Mouse (Mus musculus) cerebellum, postnatal 10 days (tissue): Measurements from ENCODE around the gene Elovl6.

Experiments
- DNase-seq, 2 experiments: peaks; one replicate each; pipeline ENCODE4 v3.0.0; 2021; ENCODE audit warnings: mixed read lengths in 2 of 2

The Elovl6 gene

DNA sequence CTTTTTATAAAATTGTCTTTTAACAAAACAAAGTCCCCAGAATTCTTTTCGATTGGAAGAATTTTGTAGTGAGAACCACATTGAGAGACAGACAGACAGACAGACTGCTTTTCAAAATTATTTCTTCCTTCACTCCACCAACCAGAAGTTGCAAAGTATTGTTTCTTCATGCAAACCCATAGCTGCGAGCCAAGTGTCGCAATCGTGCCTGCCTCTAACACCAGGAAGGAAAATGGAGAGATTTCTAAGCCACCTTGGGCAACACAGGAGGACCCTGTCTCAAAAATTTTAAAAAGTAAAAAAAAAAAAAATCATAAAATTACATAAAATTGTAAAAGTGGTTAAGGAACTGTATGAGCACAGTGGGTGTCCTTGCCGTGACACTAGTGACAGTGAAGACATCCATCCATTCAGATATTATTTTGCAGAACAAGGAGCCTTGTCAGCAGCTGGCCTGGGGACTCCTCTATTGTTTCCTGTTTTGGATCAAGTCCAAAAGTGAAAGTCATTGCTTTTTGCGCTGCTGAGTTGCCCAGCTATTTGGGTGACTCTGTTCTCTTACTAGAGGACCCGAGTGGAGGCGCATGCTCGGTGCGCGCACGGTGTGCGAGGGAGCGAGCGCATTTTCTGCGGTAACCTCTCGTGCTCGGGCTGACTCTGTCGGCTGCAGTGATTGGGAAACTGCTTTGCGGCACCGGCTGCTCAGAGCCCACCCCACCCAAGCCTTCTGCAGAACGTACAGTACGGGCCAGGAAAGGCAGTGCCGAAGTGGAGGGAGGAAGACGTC lies 80.3 kb downstream of the Elovl6 start:
- peak; percentile 64 to 67 for DNase-seq

DNA sequence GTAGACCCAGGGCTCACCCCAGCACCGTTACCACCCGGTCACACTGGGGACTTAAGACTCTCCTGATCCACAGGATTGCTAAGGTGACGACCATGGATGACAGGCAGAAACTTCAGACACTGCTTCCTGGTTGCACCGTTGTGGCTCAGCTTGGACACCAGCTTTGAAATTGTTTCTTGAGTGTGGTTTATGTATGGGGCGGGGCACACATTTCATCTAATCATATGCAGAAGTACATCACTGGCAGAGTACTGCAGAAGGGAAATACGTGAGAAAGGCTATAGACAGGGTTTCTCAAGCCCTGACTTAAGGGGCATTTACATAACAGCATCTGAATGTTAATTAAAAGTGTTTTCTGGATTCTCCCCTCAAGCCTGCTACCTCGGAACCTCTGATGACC lies 81.6 kb downstream of the Elovl6 start:
- no peak for DNase-seq

DNA sequence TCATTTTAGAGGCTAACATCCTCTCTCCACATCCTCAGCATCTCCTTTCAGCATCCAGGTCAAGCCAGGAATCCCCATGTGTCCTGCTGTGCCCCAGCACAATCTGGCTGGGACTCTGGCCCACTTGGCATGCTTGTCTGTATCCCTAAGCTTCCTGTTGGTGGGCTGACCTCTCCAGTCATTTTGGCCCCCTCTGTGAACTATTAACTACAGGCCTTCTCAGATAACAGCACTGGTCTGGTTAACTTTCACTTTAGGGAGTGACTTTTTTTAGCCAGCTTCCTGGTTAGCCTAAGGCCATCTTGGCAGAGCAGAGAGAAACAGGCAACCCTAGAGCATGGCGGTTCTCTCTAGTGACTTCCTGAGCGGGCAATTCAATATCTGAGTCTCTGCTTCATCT lies 82.1 kb downstream of the Elovl6 start:
- DNase-seq: peak; percentile 31 to 59

DNA sequence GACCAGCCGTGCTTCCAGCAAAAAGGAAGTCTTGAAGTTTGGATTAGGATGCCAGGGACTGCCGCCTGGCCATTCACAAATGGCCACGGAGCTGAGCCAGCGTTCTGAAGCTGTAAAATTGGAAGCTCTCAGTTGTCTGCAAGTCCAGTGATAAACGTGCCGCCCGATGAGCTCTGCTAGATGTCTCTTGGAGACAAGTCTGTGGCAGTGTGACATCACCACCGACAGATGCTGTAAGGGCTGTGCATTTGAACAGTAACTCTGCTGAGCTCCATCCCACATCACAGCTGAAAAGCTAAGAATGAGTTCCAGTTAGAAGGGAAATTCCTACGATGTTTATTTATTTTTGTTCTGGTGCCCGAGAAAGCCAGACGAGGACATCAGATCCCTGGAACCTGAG lies 85.3 kb downstream of the Elovl6 start:
- DNase-seq: no peak

DNA sequence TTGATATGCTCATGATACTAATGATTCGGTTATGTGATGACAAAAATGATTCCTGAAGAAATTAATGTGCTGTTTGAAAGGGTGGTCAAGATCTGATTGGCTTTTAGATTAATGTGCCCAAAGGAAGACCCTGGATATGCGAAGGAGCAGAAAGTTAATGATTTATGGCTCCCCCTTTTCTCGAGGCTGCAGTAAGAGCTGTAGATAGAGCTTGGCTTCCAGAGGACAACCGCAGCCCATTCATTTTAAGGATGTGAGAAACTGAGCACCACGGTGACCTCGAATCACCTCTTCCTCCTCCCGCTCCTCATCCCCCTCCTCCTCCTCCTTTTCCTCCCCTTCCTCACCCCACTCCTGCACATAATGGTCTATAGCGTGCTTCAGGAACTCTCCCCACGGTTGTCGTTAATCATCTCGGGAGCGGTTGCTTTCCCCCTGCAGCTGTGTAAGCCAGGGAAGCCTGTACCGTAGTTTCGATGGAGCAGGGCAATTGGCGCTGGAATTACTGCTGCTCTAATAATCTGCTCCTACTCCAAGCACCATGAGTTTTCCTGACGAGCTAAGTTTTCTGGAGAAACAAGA lies 87.1 kb downstream of the Elovl6 start:
- DNase-seq: no peak

DNA sequence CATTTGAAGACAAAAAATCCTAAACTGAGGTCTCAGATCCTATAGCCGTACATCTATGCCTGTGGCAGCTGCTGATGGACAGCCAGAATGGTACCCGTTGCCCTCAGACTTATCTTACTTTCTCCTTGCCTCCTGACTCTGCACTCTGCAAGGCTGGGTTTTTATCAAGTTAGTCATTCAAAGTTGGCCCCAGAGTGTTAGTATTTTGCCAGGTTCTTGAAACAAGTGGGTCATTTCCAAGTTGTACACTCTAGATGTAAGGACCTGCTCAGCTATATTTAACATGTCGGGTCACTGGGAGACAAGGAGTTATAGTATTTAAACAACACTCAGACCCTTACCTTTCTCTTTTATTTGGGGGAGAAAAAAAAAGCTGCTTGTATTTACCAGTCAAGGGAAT lies 88.6 kb downstream of the Elovl6 start:
- no peak for DNase-seq

DNA sequence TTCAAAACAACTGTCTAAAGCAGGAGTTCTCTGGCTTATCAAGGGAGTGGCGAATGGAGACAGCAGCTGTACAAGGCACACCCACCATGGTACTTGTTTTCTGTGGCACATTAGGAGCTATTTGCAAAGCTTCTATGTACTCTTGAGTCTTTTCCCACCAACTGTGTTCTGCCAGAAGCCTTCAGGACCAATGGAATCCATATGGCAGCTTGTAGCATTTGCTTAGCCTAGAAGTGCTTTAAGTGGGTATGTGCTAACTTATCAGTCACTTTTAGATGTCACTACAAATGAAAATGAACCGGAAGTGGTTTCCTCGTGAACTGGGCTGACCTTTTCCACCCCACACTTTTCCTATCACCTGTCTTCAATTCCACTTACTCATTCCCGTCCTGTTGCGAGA lies 89.1 kb downstream of the Elovl6 start:
- no peak for DNase-seq

DNA sequence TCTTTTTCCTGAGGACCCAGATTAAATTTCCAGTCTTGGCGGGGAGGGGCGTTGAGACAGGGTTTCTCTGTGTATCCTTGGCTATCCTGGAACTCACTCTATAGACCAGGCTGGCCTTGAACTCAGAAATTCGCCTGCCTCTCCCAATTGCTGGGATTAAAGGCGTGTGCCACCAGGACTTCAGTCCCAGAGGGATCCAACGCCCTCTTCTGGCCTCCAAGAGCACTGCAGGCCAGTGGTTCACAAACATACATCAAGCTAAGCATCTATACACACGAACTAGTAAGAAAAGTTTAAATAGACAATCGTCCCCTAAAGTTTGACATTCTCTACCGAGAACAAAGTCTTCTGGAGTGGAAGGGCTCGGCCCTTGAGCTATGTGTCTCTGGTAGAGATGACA lies 90.0 kb downstream of the Elovl6 start:
- DNase-seq: peak in 1 of 2 experiments; percentile 32

DNA sequence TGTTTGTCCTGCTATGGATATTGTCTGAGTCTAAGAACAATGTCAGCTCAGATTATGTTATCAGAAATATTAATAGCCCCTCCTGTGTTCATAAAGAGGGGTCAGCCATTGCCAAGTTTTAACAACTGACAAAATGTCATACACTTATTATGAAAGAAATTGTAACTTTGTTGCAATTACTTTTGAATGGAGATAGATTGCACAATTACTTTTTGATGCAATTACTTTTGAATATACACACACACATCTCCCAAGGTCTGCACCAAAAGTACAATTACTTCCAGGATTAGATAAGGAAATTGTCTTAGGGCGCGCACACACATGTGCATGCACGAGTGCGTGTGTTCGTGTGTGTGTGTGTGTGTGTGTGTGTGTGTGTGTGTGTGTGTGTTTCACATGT lies 90.5 kb downstream of the Elovl6 start:
- no peak for DNase-seq

DNA sequence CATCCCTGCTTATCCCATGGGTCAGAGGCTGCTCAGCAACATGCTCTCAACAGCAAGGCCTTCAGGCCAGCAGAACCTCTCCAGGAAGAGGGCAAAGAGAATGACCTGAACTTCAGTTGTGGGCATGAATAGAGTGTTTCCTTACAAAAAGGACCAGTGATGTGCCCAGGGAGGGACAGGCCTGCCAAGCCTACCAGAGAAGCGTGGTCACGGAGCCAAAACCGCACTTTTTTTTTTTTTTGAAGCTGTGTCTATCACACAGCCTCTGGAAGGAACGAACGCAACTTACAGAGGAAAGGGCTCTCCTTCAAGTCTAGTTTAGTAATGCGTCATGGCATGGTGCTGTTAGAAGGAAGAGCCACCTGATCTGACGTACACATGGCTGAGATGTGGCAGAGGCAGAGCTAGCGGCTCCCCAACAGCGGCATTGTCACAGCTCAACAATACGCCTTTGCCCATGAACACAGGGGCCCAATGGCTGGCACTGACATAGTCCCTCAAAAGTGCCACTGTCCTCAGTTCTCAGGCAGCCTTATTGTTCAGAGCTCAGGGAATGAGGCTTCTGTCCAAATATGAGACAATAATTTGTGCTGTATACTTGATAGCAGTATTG lies 92.1 kb downstream of the Elovl6 start:
- DNase-seq: no peak

DNA sequence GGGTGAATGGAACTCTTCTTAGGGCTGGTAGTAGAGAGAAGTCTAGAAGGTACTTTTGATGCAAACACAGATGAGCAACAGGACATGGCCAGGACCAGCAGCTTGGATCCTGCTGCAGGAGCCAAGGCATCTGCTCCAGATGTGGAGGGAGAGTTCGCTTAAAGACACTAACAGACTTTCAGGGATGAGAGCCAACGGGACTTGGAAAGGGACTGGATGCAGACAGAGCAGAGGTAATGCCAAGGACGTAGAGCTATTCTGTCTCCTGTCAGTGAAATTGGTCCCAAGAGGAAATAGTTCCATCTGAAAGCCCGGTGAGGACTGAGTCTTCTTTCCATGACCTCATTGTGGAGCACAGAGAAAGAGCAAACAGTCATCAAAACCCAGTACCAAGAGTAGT lies 95.1 kb downstream of the Elovl6 start:
- no peak for DNase-seq

DNA sequence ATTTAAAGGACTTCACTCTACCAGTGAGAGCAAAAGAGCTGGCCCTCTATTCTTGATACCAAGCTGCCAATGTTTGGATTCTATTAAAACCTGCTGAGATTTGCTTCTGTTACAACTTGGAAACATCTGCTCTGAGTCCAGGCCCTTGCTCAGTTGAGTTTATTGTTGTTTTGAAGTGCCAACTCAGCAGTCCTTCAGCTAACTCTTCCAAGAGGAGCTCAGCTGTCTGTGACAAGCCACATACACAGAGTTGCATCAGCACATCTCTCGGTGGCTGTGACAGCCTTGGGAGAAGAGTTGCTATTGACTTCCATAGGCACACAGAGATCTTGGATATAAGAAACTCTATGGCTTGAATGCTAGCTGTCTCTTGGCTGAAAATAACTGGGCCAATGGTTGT lies 98.9 kb downstream of the Elovl6 start:
- no peak for DNase-seq

DNA sequence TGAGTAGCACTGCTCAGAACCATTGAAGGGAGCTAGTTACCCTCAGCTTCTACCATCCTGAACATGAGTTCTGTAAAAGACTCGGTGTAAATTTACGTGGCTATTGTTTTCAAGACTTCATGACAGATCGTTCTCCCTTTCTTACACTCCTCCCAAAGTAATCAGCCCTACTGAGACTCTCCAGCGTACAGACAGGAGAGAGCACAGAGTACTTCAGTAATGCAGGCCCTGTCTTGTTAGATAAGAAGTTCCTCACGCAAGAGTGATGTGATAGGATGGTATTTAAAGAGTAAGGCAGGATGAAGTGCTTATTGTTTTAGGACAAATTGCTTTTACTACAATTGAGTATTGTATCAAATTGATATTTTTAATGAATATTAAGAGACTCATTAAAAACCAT lies 99.7 kb downstream of the Elovl6 start:
- DNase-seq: no peak

DNA sequence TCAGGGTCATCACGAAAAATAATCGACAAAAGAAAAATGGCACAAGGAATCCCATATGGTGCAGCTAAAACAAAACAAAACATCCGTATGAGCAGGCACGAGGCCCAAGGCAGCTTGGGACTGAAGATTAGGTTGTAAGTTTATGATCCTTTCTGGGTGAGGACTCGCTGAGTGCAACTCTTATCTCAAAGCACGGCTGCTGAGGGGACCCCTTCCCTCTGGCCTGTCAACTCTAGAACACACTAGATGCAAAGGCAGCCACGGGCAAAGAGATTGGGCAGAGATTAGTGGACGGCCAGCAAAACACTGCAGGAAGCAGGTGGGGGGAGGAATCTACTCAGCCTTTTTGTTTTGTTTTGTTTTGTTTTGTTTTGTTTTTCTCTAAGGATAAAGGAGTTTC lies 101.4 kb downstream of the Elovl6 start:
- DNase-seq: no peak

DNA sequence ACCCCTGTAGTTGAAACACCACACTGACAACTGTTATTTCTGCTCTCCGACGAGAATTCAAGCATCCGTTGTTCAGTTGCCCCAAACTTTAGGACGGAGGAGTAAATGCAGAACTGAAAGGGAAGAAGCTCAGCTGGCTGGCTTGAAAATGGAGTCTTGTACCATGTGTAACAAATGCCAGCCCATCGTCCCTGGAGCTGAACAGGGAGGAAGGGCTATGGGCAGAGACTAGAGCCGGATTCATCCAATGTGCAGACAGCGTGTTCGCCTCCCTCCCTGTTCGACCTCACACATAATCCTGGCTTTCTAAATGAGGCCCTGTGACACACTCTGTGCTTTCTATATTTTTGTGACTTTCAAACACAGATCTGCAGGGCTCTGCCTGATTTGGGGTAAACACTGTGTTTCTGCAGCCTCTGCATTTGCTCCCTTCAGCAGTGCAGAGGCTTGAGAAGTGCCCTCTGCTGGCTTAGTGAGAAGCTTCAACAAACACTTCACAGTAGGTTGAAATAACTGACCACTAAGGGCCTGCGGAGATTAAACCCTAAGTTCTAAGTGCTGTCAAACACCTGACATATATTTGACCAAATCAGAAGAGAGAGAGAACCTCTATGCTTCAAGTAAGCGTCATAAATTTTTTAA lies 102.2 kb downstream of the Elovl6 start:
- peak; percentile 62 to 63 for DNase-seq

DNA sequence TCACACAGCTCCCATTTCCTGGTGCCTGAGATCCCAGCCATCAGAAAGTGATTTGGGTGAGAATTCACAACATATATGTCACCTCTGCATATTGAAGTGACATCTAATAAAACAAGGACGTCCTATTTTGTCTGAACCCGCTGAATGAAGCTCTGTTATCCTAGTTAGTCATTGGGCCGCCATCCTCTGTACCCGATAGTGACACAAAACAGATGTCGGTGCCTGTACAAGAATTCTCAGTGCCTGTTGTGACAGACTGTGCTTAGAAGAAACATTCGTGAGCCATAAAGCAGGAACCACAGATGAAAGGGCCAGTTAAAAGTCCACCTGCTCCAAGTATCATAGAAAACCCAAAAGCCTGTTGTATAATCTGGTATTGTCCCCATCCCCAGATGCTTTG lies 105.3 kb downstream of the Elovl6 start:
- no peak for DNase-seq

DNA sequence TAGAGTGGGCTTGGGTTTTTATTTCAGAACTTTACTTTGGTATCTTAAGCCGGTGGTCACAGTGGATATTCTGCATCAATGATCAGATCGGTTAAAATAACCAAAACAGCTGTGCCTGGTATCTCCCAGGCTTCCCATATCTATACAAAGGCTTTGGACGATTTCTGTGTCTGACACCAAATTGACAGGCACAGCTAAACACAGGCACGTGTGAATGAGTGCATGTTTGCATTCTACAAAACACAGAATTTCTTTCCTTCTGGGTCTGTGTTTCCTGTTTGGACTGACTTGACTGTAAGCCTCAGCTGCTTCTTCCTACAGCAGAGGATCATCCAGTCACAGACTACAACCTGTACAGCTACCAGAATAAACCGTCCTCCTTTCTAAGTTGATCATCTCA lies 107.5 kb downstream of the Elovl6 start:
- DNase-seq: no peak

DNA sequence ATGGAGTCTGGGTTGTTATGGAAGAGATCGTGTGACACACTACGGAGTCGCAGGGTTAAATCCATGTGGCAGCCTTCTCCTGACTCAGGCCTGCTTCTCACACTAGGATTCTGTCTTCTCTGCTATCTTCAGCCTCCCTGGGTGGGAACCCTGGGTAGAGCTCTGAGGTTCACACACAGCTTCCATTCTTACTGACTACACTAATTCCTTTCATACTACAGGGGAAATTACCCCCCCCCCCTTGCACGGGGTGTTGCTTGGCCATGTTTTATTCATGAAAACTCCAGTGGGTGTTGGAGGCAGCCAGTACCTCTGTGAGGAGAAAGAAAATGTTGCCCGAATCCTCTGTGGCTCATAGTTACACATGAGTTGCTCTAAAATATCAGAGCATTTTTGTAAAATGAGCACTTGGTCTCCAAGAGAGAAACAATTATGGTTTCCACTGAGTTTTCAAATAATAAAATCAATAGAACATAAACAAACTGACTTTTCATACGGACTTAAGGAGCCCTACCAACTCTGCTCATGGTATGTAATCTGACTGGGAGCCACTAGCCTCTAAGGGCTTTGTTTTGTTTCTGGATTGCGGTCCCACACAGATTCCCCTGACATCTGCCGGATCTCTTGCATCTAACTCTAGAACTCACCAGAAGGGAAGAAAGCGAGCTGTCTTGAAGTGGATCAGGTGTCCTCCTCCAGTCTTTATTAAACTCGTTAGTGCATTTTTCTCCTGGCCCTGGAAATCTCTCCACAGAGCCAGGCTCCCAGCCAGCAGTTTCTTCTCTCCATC lies 108.3 kb downstream of the Elovl6 start:
- DNase-seq: peak in 1 of 2 experiments; percentile 35

DNA sequence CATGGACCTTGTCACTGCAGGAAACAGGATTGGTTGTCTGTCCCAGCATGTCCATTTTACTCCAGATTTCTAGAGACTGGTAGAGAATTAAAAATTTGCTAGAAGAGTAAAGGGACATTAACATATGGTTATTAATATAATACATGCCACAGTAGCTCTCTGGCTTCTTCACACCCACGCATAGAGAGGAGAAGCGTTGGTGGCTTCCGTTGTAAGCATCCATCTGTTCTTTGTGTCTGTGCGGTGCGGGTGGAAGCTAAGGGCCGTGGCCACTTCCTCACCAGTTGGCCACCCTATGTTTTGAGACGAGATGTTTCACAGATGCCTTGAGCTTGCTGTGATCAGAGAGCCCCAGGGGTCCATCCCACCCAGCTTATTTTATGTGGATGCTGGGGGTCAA lies 109.5 kb downstream of the Elovl6 start:
- no peak for DNase-seq

DNA sequence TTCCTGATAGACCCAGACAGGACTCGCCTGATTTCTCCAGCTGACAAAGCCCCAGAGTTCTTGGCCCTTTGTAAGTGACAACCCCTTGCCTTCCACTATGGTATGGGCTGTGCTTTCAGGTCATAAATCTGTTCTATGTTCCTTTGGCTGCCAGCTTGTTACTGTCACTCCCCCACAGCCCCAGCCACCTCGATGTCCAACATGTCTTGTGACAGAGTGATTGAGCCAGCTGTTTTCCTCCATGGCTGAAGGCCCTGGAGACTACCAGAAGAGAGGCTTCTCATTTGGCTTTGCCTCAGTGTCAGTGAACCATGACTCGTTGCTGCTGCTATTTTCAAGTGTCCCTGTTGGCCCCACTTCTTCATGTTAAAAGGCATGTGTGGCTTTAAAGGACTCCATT lies 113.3 kb downstream of the Elovl6 start:
- no peak for DNase-seq

DNA sequence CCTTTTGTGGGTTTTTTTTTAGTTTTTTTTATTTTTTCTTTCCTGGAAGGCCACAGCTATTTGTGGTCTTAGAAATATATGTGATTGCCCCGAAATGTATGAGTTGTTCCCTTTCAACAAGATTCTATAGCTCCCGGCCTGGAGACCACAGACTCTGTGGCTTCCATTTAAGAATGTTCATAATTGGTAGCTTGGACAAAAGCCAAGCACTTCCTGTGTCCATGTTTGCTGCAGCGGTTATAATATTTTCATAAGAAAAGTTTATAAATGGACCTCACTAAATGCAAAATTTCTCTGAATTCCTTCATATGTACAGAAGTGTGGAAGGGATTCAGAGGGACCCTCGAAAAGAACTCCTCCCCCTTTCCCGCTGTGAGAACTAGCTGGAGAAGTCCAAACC lies 114.6 kb downstream of the Elovl6 start:
- no peak for DNase-seq

DNA sequence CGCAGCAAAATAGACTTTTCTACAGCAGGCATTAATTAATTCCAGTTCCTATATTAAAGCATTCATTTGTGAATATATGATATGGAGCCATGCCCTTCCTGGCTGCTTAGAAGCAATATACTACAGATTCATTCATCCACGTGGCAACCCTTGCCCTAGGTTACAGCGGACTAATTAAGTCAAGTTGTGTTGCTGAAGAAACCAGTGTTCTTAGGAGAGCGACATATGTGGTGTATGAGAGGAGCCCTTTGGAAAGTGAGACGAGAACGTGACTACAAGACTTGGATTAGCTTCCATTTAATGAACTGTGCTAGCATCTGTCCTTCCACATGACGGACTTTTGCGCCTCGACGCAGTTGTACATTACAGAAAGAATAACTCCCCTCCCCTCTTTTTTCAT lies 115.2 kb downstream of the Elovl6 start:
- no peak for DNase-seq

DNA sequence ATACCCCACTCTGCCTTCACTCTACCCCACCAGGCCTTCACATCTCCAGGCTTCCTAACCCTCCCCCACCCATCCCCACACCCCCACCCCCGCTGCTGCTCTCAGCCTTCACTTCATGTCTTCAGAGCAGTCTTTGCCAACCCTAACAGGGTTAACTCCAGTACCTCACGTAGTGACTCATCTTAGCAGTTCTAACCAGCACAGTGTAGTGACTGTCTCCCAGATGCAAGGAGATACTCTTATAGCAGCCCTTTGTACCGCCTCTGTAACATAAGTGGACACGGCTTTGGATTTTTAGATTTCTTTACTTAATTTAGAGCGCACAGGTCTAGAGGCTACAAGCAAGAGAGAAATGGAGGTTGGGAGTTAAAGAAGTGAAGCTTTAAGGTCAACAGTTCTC lies 116.4 kb downstream of the Elovl6 start:
- no peak for DNase-seq
